In genomic region chr11:113046200-113047051, GRCm38 (mm10) we compare ENCODE assay signal across 9 mouse cellular contexts.
DNase-seq lines count a peak whose midpoint lies in the region; ATAC-seq and TF ChIP-seq lines count a peak whose summit lies in the region.
"Had no signal": no experiment of that assay in that cellular context is flagged by ENCODE, and none has a peak within 500 bp of the region (broad histone marks: within the 10 kb centered on the region; RNA-seq: fewer than 3 reads in every experiment).

No protein-coding gene starts in this region.

- ATAC-seq in liver, postnatal 0 days = no peak
- ATAC-seq in liver, embryonic 12.5 days = no peak
- peak; percentile 84 for ATAC-seq in neural tube, embryonic 11.5 days (ENCODE audit: insufficient read depth, low FRiP score, low TSS enrichment)
- no peak for ATAC-seq in megakaryocyte, adult 5-6 weeks (ENCODE audit: poor library complexity, severe bottlenecking)

- TF ChIP-seq CTCF in liver, postnatal 0 days (IDR thresholded peaks at IDR 0.05; ENCODE audit: low read depth) = no peak
- no peak for TF ChIP-seq CTCF in left cerebral cortex, adult 2 months (IDR thresholded peaks at IDR 0.05)

- H3K27me3 ChIP-seq in liver, postnatal 0 days (ENCODE audit: insufficient read depth, low read length) = no peaks in the 10 kb centered on the region
- H3K27me3 ChIP-seq in liver, embryonic 12.5 days (replicated peaks) = no peaks in the 10 kb centered on the region; the same call in 1 of the 2 replicates
- no peaks in the 10 kb centered on the region; the same call in none of the 2 replicates for H3K27me3 ChIP-seq in forebrain, embryonic 10.5 days (ENCODE audit: poor library complexity, severe bottlenecking)
- H3K27me3 ChIP-seq in neural tube, embryonic 11.5 days (ENCODE audit: control insufficient read depth, insufficient read depth, low read length) = no peaks in the 10 kb centered on the region
- H3K27me3 ChIP-seq: heart, embryonic 13.5 days had no signal

- no peaks in the 10 kb centered on the region for H3K36me3 ChIP-seq in liver, postnatal 0 days (replicated peaks; ENCODE audit: insufficient read depth, low read length)
- no peaks in the 10 kb centered on the region for H3K36me3 ChIP-seq in liver, embryonic 12.5 days
- peaks cover 20% of the 10 kb centered on the region for H3K36me3 ChIP-seq in forebrain, embryonic 10.5 days (replicated peaks)
- H3K36me3 ChIP-seq in neural tube, embryonic 11.5 days (ENCODE audit: control insufficient read depth, insufficient read depth, low read length) = no peaks in the 10 kb centered on the region

- H3K9me3 ChIP-seq in liver, postnatal 0 days (ENCODE audit: low read length) = no peaks in the 10 kb centered on the region
- H3K9me3 ChIP-seq in liver, embryonic 12.5 days (replicated peaks) = no peaks in the 10 kb centered on the region
- H3K9me3 ChIP-seq in forebrain, embryonic 10.5 days = no peaks in the 10 kb centered on the region
- no peaks in the 10 kb centered on the region for H3K9me3 ChIP-seq in neural tube, embryonic 11.5 days (ENCODE audit: control insufficient read depth, low read length)
- H3K9me3 ChIP-seq: heart, embryonic 13.5 days had no signal

- H3K9ac ChIP-seq in liver, postnatal 0 days (replicated peaks) = no peak overlapping the region
- no peak overlapping the region for H3K9ac ChIP-seq in liver, embryonic 12.5 days
- H3K9ac ChIP-seq in neural tube, embryonic 11.5 days (ENCODE audit: low read length) = no peak overlapping the region
- H3K9ac ChIP-seq: heart, embryonic 13.5 days had no signal

- intact Hi-C loops in left cerebral cortex, adult 2 months (cut with DNase I) = no loop called here

- no peak overlapping the region for H3K27ac ChIP-seq in liver, postnatal 0 days (ENCODE audit: low read depth)
- no peak overlapping the region for H3K27ac ChIP-seq in liver, embryonic 12.5 days
- H3K27ac ChIP-seq in forebrain, embryonic 10.5 days = peak overlapping the region; percentile 65
- H3K27ac ChIP-seq in left cerebral cortex, adult 2 months = no peak overlapping the region
- H3K27ac ChIP-seq in neural tube, embryonic 11.5 days (ENCODE audit: low read depth, low read length) = 0 out of 2 replicates have a peak overlapping the region, but pooled peaks have one; percentile 23
- H3K27ac ChIP-seq: heart, embryonic 13.5 days had no signal

- WGBS in liver, postnatal 0 days (ENCODE audit: insufficient replicate concordance) = 53% methylated on average over 20 of the region's 20 CpGs
- WGBS in liver, embryonic 12.5 days (ENCODE audit: insufficient replicate concordance) = 48% methylated on average over 20 of the region's 20 CpGs
- WGBS in forebrain, embryonic 10.5 days = 33% methylated on average over 20 of the region's 20 CpGs
- WGBS in neural tube, embryonic 11.5 days = 28% methylated on average over 20 of the region's 20 CpGs

- H3K4me1 ChIP-seq in liver, postnatal 0 days (ENCODE audit: insufficient read depth) = no peaks in the 10 kb centered on the region
- H3K4me1 ChIP-seq in liver, embryonic 12.5 days = peaks cover 7% of the 10 kb centered on the region
- peaks cover 60% of the 10 kb centered on the region for H3K4me1 ChIP-seq in forebrain, embryonic 10.5 days
- peaks cover 19% of the 10 kb centered on the region for H3K4me1 ChIP-seq in neural tube, embryonic 11.5 days (ENCODE audit: control insufficient read depth, insufficient read depth, low read length)

- no peak for TF ChIP-seq EP300 in liver, postnatal 0 days (IDR thresholded peaks at IDR 0.05; ENCODE audit: low read depth)

- peak; percentile 30 for DNase-seq in liver, postnatal 0 days
- DNase-seq in forebrain, embryonic 10.5 days (ENCODE audit: extremely low spot score, low spot score) = peak; percentile 78
- DNase-seq in hindlimb bud, embryonic 11.5 days (ENCODE audit: extremely low spot score, low read depth, low spot score) = peak; percentile 8
- peak; percentile 25 to 64 for DNase-seq in left cerebral cortex, adult 2 months (ENCODE audit: extremely low spot score in 1 of 2, low spot score in 2 of 2)
- DNase-seq in neural tube, embryonic 11.5 days (ENCODE audit: low spot score) = peak; percentile 87
- no peak for DNase-seq in thymus, adult 18-20 months

- no peak overlapping the region for H3K4me3 ChIP-seq in liver, postnatal 0 days (ENCODE audit: low read depth, low read length)
- H3K4me3 ChIP-seq in liver, embryonic 12.5 days = no peak overlapping the region
- no peak overlapping the region for H3K4me3 ChIP-seq in forebrain, embryonic 10.5 days
- no peak overlapping the region for H3K4me3 ChIP-seq in left cerebral cortex, adult 2 months
- H3K4me3 ChIP-seq in neural tube, embryonic 11.5 days (ENCODE audit: low read depth, low read length) = no peak overlapping the region
- H3K4me3 ChIP-seq: heart, embryonic 13.5 days had no signal

- H3K4me2 ChIP-seq in liver, postnatal 0 days (ENCODE audit: low read depth, low read length) = no peak overlapping the region
- no peak overlapping the region for H3K4me2 ChIP-seq in liver, embryonic 12.5 days
- H3K4me2 ChIP-seq in neural tube, embryonic 11.5 days (ENCODE audit: low read depth) = peak overlapping the region; percentile 26
- H3K4me2 ChIP-seq: heart, embryonic 13.5 days had no signal

Comparison
In these comparisons a context has a peak if more than half of its experiments do, and no peak if none do; other contexts are left out.
1. DNase-seq: peak in liver, postnatal 0 days (single experiment), forebrain, embryonic 10.5 days (single experiment), hindlimb bud, embryonic 11.5 days (single experiment), left cerebral cortex, adult 2 months (2 of 2) and neural tube, embryonic 11.5 days (single experiment); none in thymus, adult 18-20 months (0 of 2).
2. H3K27ac ChIP-seq: peak in forebrain, embryonic 10.5 days (single experiment) and neural tube, embryonic 11.5 days (single experiment); none in liver, postnatal 0 days (single experiment), liver, embryonic 12.5 days (single experiment) and left cerebral cortex, adult 2 months (single experiment).